Mouse (Mus musculus) forebrain, embryonic 16.5 days (tissue): ENCODE data around the gene Rtl8b. TPM values are rescaled to one million over a fixed set of nuclear protein-coding genes. Genes with fewer than 3 reads are reported as not detected.
"Not testable (repeated sequence)": the region's sequence is repeated elsewhere in the genome, so short reads cannot be mapped to it uniquely, and the experiment has no call there.

ENCODE experiments used
- ATAC-seq: fragments of 200-750 bp; cut with Nextera tagmentation; 2 replicates; pipeline ENCODE4 v1.8.0; 2017; ENCODE audit warnings: mild to moderate bottlenecking, moderate library complexity
- H3K27ac ChIP-seq: fragments of 300-500 bp; sonication (generic); 2 replicates; pipeline ENCODE4 v1.5.1; 2014; ENCODE audit warnings: low read length, control low read depth
- H3K27me3 ChIP-seq: fragments of 300-500 bp; sonication (generic); replicated peaks from 2 replicates; pipeline ENCODE4 v1.6.1; 2014; ENCODE audit warnings: low read length; ENCODE audit not compliant: control insufficient read depth, insufficient read depth
- H3K36me3 ChIP-seq: fragments of 300-500 bp; sonication (generic); 2 replicates; pipeline ENCODE4 v1.6.1; 2014; ENCODE audit not compliant: control insufficient read depth, insufficient read depth
- H3K4me1 ChIP-seq: fragments of 300-500 bp; sonication (generic); replicated peaks from 2 replicates; pipeline ENCODE4 v1.6.1; 2014; ENCODE audit warnings: low read length; ENCODE audit not compliant: control insufficient read depth, insufficient read depth
- H3K4me2 ChIP-seq: fragments of 300-500 bp; sonication (generic); 2 replicates; pipeline ENCODE4 v1.6.1; 2014; ENCODE audit warnings: mild to moderate bottlenecking, low read length, control low read depth
- H3K4me3 ChIP-seq: fragments of 300-500 bp; sonication (generic); replicated peaks from 2 replicates; pipeline ENCODE4 v1.5.1; 2014; ENCODE audit warnings: mild to moderate bottlenecking, low read length, control low read depth
- H3K9ac ChIP-seq: fragments of 300-500 bp; sonication (generic); replicated peaks from 2 replicates; pipeline ENCODE4 v1.6.1; 2014; ENCODE audit warnings: low read depth, low read length, control low read depth
- H3K9me3 ChIP-seq: fragments of 300-500 bp; sonication (generic); 2 replicates; pipeline ENCODE4 v1.6.1; 2016; ENCODE audit warnings: low read length; ENCODE audit not compliant: control insufficient read depth
- WGBS: fragments of 180-500 bp; shearing (Covaris S2); extraction: QIAGEN DNeasy Blood & Tissue Kit; methylation state at CpG from one replicate; pipeline ENCODE4 v1.1.7; 2014; 5-methylcytosine and 5-hydroxymethylcytosine counted together
- polyA plus RNA-seq: library from polyadenylated mRNA; unstranded; fragments of >200 nt; fragmentation: Nextera tagmentation; extraction: Ambion mirVana; gene quantifications from 2 replicates; pipeline ENCODE4 v1.2.1, GENCODE M21; 2015

The Rtl8b gene
- polyA plus RNA-seq, 1 experiment from 2014 or later = 119 TPM

DNA sequence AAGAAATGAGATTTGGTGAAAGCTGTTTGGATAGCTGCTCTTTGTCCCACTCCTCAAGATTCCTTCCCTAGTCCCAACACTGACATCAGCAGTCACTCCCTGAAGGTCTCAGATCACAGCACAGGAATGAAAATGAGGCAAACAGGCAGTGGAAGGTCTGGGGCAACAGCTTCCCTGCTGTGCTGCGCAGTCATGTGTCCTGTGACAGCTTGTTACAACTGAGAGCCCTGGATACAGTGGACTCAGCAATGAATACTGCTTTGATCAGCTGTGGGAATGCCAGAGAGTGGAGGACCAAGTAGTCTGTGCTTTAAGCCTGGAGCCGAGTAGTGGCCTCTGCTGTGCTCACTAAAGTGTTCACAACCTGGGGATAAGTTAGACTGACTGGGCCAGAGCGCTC, 12.4 kb upstream of the Rtl8b start:
- WGBS = 46% methylated on average over 2 of the region's 3 CpGs
- not testable (repeated sequence) for H3K4me1 ChIP-seq, H3K4me3 ChIP-seq, ATAC-seq, H3K9me3 ChIP-seq, H3K9ac ChIP-seq, H3K27me3 ChIP-seq, H3K4me2 ChIP-seq, H3K36me3 ChIP-seq, H3K27ac ChIP-seq

DNA sequence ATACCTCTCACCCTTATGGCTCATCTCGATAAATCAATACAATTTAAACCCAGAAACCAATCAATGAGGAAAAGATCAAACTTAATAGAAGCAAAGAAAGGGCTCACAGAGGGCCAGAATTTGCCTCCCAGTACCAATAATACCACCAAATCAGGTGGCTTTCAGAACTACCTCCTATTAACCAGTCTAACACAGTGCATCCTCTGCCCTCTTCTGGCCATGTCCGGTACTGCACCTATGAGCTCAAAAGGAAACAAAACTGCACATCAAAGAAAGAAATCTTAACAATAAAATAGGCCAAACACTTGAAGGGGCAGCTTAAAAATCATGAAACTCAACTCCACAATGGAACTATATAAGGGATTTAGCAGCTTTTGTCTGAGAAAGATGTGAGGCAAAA, 6.7 kb upstream of the Rtl8b start:
- H3K9ac ChIP-seq, H3K4me3 ChIP-seq, H3K27me3 ChIP-seq, H3K36me3 ChIP-seq, H3K4me1 ChIP-seq, H3K9me3 ChIP-seq, H3K4me2 ChIP-seq, H3K27ac ChIP-seq: not testable (repeated sequence)
- ATAC-seq = peak; percentile 67
- 26% methylated on average over 2 of the region's 2 CpGs for WGBS

DNA sequence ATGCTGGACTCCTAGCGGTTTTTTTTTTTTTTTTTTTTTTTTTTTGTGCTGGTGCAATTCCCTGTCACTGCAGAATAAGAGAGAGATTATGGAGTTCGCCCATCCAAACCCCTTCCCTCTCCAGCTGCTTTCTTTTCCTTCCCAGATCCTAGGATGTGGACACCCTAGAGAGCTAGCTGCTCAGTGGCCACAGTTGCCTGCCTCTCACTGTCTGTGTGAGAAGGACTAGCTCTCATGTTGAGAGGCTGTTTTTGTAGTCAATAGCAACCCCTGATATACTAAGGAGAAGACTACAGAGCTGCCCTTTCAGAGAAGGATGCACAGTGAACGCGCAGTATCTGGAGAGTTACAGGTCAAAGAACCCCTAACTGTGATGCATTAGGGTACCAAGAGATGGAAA, 488 bp upstream of the Rtl8b start:
- Histone ChIP-seq H3K27ac (peak overlapping the region; percentile 82), H3K9ac (peak overlapping the region; percentile 39; the same call in 1 of the 2 replicates), H3K4me3 (peak overlapping the region; percentile 39), H3K4me2 (peak overlapping the region; percentile 49)
- 22% methylated on average over 4 of the region's 4 CpGs for WGBS
- H3K9me3 ChIP-seq, H3K4me1 ChIP-seq, H3K36me3 ChIP-seq, H3K27me3 ChIP-seq: not testable (repeated sequence)
- peak; percentile 39 for ATAC-seq

DNA sequence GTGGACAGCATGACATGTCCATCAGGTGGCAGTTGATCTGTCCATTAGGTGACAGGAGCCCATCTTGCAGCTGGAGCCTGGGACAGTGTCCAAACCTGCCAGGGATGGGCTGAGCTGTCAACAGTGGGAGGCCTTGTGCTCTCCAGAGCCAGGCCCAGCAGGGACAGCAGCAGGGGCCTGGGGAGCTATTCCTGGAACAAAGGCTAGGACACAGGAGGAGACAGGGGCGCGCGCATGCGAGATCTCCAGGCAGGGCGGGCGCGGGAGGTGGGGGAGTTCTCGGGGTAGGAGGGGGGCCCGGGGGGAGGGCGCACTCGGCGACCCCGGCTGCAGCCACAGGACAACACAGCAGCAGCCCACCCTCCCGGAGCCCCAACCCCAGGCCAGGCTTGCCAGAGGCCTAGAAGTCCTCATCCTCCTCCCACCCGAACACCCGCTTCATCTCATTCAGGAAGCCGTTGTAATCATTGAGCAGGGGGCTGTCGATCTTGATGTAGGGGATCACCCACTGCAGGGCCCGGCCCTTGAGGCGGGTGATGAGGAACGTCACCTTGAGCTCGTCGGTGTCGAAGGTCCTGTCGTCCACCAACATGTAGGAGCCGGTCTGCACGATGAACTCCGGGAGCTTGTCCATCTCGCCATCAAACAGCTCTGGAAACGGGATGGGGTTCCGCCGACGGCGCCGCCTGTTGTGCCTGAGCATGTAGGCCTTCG, 494 bp downstream of the Rtl8b start:
- not testable (repeated sequence) for H3K27ac ChIP-seq, H3K27me3 ChIP-seq, H3K4me1 ChIP-seq, H3K9me3 ChIP-seq, H3K9ac ChIP-seq, H3K36me3 ChIP-seq
- no CpG with 5 or more reads among the region's 36 CpGs for WGBS
- Histone ChIP-seq H3K4me2 (peak overlapping the region; percentile 32), H3K4me3 (peak overlapping the region; percentile 39)
- ATAC-seq = peak; percentile 59

DNA sequence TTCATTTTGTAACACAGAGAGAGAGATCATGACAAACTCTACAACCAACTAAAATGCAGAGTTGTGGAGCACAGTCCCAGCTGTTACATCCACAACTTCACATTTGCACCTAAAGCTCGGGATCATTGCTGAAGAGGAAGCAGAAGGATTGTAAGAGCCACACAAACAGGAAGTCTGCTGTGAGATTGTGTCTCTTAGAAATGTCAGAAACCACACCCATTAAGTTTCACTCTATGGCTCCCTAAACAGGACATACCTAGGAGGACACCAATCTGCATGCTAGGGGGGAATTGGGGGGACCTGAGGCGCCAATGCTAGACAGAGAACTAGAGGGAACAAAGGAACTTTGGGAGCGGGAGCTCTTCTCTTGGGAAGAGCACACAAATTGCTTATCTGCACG, 17.3 kb downstream of the Rtl8b start:
- 69% methylated on average over 3 of the region's 4 CpGs for WGBS
- H3K4me1 ChIP-seq = not testable (repeated sequence)

DNA sequence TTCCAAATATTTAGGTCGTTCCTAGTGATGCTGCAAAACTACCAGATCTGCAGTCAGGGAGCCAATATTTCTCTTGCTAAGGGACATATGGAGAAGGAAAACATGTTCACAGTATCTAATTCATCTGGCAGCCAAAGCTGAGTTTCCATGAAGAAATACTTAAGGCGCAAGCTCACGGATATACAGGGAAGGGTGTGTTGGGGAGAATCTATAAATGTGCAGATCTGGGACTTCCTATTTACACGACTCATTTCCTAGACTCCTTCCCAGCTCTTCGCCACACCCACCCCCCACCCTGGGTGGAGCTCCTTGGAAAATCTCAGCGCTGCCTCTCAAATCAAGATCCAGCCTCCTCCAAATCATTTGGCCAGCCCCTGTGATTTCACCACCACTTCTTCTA, 24.3 kb downstream of the Rtl8b start:
- Histone ChIP-seq H3K4me3 (no peak overlapping the region), H3K27me3 (no peaks in the 10 kb centered on the region), H3K9me3 (no peaks in the 10 kb centered on the region), H3K36me3 (no peaks in the 10 kb centered on the region), H3K27ac (no peak overlapping the region), H3K9ac (no peak overlapping the region), H3K4me2 (no peak overlapping the region), H3K4me1 (no peaks in the 10 kb centered on the region)
- no peak for ATAC-seq
- WGBS = 75% methylated on average over 6 of the region's 6 CpGs

More for the DNA sequence above, 17.3 kb downstream of the Rtl8b start:
- not testable (repeated sequence) for H3K27me3 ChIP-seq, H3K36me3 ChIP-seq, H3K27ac ChIP-seq, H3K4me3 ChIP-seq, H3K9me3 ChIP-seq, ATAC-seq, H3K9ac ChIP-seq, H3K4me2 ChIP-seq

DNA sequence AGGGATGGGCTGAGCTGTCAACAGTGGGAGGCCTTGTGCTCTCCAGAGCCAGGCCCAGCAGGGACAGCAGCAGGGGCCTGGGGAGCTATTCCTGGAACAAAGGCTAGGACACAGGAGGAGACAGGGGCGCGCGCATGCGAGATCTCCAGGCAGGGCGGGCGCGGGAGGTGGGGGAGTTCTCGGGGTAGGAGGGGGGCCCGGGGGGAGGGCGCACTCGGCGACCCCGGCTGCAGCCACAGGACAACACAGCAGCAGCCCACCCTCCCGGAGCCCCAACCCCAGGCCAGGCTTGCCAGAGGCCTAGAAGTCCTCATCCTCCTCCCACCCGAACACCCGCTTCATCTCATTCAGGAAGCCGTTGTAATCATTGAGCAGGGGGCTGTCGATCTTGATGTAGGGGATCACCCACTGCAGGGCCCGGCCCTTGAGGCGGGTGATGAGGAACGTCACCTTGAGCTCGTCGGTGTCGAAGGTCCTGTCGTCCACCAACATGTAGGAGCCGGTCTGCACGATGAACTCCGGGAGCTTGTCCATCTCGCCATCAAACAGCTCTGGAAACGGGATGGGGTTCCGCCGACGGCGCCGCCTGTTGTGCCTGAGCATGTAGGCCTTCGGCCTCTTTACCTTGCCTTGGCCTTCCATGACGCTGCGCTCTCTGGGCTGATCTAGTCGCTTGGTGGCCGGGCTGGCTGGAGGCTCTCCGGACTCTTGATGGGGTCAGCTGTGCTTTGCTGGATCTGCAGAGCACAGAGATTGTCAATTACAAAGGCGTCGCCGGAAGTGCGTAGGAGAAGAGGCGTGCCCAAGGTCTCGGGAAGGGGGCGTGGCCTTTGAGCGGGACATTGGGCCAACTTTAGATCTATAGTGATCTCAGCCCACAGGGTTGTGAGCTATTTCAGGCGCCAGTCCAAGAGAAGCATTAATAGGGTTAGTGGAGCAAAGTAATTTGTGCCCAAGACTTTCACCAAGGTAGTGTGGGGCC, 26.9 kb downstream of the Rtl8b start, which contains the start of gene Rtl8a:
Rtl8a (minus strand) TSS at position 703 of the 982 bp plus-strand sequence.
- peak; percentile 96 for ATAC-seq
- Histone ChIP-seq H3K4me2 (peak within 1 kb of the TSS; percentile 40), H3K4me3 (peak within 1 kb of the TSS; percentile 41), H3K9ac (peak within 1 kb of the TSS; percentile 45; the same call in 1 of the 2 replicates)
- H3K27me3 ChIP-seq, H3K9me3 ChIP-seq, H3K36me3 ChIP-seq, H3K4me1 ChIP-seq, H3K27ac ChIP-seq: not testable (repeated sequence)
- WGBS = 19% methylated on average over 10 of the region's 50 CpGs

DNA sequence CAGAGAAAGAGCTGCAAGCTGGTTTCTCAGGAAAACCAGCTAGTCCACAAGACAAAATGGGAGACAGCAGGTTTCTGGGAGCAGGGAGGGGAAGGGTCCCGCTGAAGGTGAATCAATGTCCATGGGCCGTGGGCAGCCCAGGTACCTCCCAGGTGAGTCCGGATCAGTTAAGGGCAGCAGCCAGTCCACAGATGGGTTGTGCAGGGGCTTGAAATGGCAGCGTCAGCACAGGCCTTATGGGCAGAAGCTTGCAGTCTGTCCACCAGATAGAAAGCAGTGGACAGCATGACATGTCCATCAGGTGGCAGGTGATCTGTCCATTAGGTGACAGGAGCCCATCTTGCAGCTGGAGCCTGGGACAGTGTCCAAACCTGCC, 27.6 kb downstream of the Rtl8b start:
- H3K9me3 ChIP-seq, H3K4me1 ChIP-seq, H3K9ac ChIP-seq, H3K36me3 ChIP-seq, H3K27ac ChIP-seq, ATAC-seq, H3K27me3 ChIP-seq: not testable (repeated sequence)
- peak overlapping the region; percentile 30 for H3K4me3 ChIP-seq
- WGBS = 60% methylated on average over 1 of the region's 4 CpGs
- peak overlapping the region; percentile 31 for H3K4me2 ChIP-seq

DNA sequence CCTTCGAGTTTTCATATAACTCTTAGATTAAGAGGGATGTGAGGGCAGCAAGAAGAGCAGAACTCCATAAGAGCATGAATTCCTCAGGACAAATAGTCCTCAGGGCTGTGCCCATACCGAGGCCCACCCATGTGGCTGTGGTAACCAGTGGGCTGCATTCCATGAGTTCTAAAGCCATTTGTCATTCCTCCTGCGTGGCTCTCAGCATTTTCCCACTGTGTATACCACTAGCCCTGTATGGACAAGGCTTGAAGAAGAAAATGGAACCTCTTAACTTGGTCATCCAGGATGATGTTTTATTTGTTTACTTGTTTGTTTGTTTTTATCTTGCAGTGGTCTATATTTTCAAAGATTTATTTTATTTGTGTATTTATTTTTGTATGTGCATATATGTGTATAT, 32.1 kb downstream of the Rtl8b start:
- not testable (repeated sequence) for H3K4me1 ChIP-seq, H3K27ac ChIP-seq, H3K36me3 ChIP-seq, H3K9ac ChIP-seq, H3K27me3 ChIP-seq, ATAC-seq, H3K4me2 ChIP-seq, H3K4me3 ChIP-seq, H3K9me3 ChIP-seq
- 61% methylated on average over 3 of the region's 3 CpGs for WGBS
